Mouse (Mus musculus) embryonic facial prominence, embryonic 14.5 days (tissue): ENCODE data around the gene Gm3233. TPM values are rescaled to one million over a fixed set of nuclear protein-coding genes. Genes with fewer than 3 reads are reported as not detected.
"Not testable (repeated sequence)": the region's sequence is repeated elsewhere in the genome, so short reads cannot be mapped to it uniquely, and the experiment has no call there.

ENCODE experiments used
- ATAC-seq: fragments of 200-750 bp; cut with Nextera tagmentation; 2 replicates; pipeline ENCODE4 v1.8.0; 2017; ENCODE audit warnings: low read depth, moderate number of reproducible peaks, moderate TSS enrichment
- DNase-seq: peaks from one replicate; pipeline ENCODE4 v3.0.0-alpha.2; 2015; ENCODE audit warnings: low spot score
- H3K27ac ChIP-seq: fragments of 300-500 bp; sonication (generic); replicated peaks from 2 replicates; pipeline ENCODE4 v1.5.1; 2014; ENCODE audit warnings: low read depth, mild to moderate bottlenecking, low read length, moderate library complexity
- H3K27me3 ChIP-seq: fragments of 300-500 bp; sonication (generic); replicated peaks from 2 replicates; pipeline ENCODE4 v1.6.1; 2014; ENCODE audit warnings: low read length; ENCODE audit not compliant: control insufficient read depth, insufficient read depth
- H3K36me3 ChIP-seq: fragments of 300-500 bp; sonication (generic); 2 replicates; pipeline ENCODE4 v1.6.1; 2014; ENCODE audit warnings: low read length, mixed read lengths; ENCODE audit not compliant: control insufficient read depth, insufficient read depth
- H3K4me1 ChIP-seq: fragments of 300-500 bp; sonication (generic); 2 replicates; pipeline ENCODE4 v1.6.1; 2014; ENCODE audit warnings: antibody characterized with exemption, low read length; ENCODE audit not compliant: control insufficient read depth, insufficient read depth
- H3K4me2 ChIP-seq: fragments of 300-500 bp; sonication (generic); 2 replicates; pipeline ENCODE4 v1.6.1; 2014; ENCODE audit warnings: low read depth, mild to moderate bottlenecking, low read length, moderate library complexity, mixed read lengths
- H3K4me3 ChIP-seq: fragments of 300-500 bp; sonication (generic); 2 replicates; pipeline ENCODE4 v1.5.1; 2014; ENCODE audit warnings: low read depth, mild to moderate bottlenecking, low read length
- H3K9ac ChIP-seq: fragments of 300-500 bp; sonication (generic); 2 replicates; pipeline ENCODE4 v1.6.1; 2014; ENCODE audit warnings: low read depth, mild to moderate bottlenecking, low read length, moderate library complexity, mixed read lengths
- H3K9me3 ChIP-seq: fragments of 300-500 bp; sonication (generic); 2 replicates; pipeline ENCODE4 v1.6.1; 2016; ENCODE audit warnings: low read length; ENCODE audit not compliant: control insufficient read depth
- WGBS: fragments of 180-500 bp; shearing (Covaris S2); extraction: QIAGEN DNeasy Blood & Tissue Kit; methylation state at CpG from one replicate; pipeline ENCODE4 v1.1.7; 2014; 5-methylcytosine and 5-hydroxymethylcytosine counted together
- polyA plus RNA-seq: library from polyadenylated mRNA; unstranded; fragments of >200 nt; fragmentation: Nextera tagmentation; extraction: Ambion mirVana; gene quantifications from 2 replicates; pipeline ENCODE4 v1.2.1, GENCODE M21; 2014

Gm3233 gene
- polyA plus RNA-seq, 1 experiment from 2014 or later, result not detected

- ATAC-seq, H3K4me1 ChIP-seq, H3K9ac ChIP-seq, DNase-seq, H3K27ac ChIP-seq, H3K4me3 ChIP-seq, H3K27me3 ChIP-seq, H3K36me3 ChIP-seq, H3K9me3 ChIP-seq, H3K4me2 ChIP-seq: not testable (repeated sequence)
- 100% methylated on average over 1 of the region's 3 CpGs for WGBS
Observed at GRCm38 (mm10) chr10:77783396-77783795, 23.9 kb upstream of the Gm3233 start.

GRCm38 (mm10) chr10:77782442-77782841, 23.0 kb upstream of the Gm3233 start, which contains the start of gene Gm3250:
TSS of gene Gm3250 (minus strand) at chr10:77782542.
- H3K9ac ChIP-seq, H3K27ac ChIP-seq, ATAC-seq, H3K36me3 ChIP-seq, H3K4me3 ChIP-seq, DNase-seq, H3K27me3 ChIP-seq, H3K4me2 ChIP-seq, H3K9me3 ChIP-seq, H3K4me1 ChIP-seq: not testable (repeated sequence)
- WGBS, result no CpG with 5 or more reads among the region's 1 CpGs

- no CpG with 5 or more reads among the region's 1 CpGs for WGBS
- ATAC-seq, H3K27ac ChIP-seq: not testable (repeated sequence)
Observed at GRCm38 (mm10) chr10:77776844-77777243, 17.4 kb upstream of the Gm3233 start, which contains the start of gene Gm7138. TSS of gene Gm7138 (minus strand) at chr10:77776944.

GRCm38 (mm10) chr10:77772142-77772541, 12.7 kb upstream of the Gm3233 start:
- WGBS, result 69% methylated on average over 1 of the region's 3 CpGs
- H3K4me2 ChIP-seq, H3K36me3 ChIP-seq: not testable (repeated sequence)

More at GRCm38 (mm10) chr10:77776844-77777243, 17.4 kb upstream of the Gm3233 start, which contains the start of gene Gm7138:
- not testable (repeated sequence) for DNase-seq, H3K36me3 ChIP-seq, H3K4me3 ChIP-seq, H3K9me3 ChIP-seq, H3K9ac ChIP-seq, H3K4me1 ChIP-seq, H3K27me3 ChIP-seq, H3K4me2 ChIP-seq

GRCm38 (mm10) chr10:77771225-77771624, 11.7 kb upstream of the Gm3233 start, which contains the start of gene Gm3238:
TSS of gene Gm3238 (minus strand) at chr10:77771325.
- DNase-seq, H3K4me1 ChIP-seq, H3K4me2 ChIP-seq, H3K9ac ChIP-seq, H3K36me3 ChIP-seq, H3K27me3 ChIP-seq, H3K27ac ChIP-seq, ATAC-seq, H3K4me3 ChIP-seq, H3K9me3 ChIP-seq: not testable (repeated sequence)
- no CpG with 5 or more reads among the region's 1 CpGs for WGBS

More at GRCm38 (mm10) chr10:77772142-77772541, 12.7 kb upstream of the Gm3233 start:
- not testable (repeated sequence) for H3K4me1 ChIP-seq, H3K27ac ChIP-seq, DNase-seq, H3K9me3 ChIP-seq, ATAC-seq, H3K27me3 ChIP-seq, H3K9ac ChIP-seq, H3K4me3 ChIP-seq

- DNase-seq (no peak), ATAC-seq (no peak)
- no peaks in the 10 kb centered on the region for H3K27me3 ChIP-seq
- H3K9ac ChIP-seq, result no peak overlapping the region
- no peak overlapping the region for H3K4me3 ChIP-seq
- H3K36me3 ChIP-seq, result no peaks in the 10 kb centered on the region
- H3K4me1 ChIP-seq, result no peaks in the 10 kb centered on the region
- H3K27ac ChIP-seq, result no peak overlapping the region
- WGBS, result 61% methylated on average over 1 of the region's 1 CpGs
- no peaks in the 10 kb centered on the region for H3K9me3 ChIP-seq
- H3K4me2 ChIP-seq, result no peak overlapping the region
Observed at GRCm38 (mm10) chr10:77769727-77770126, 10.2 kb upstream of the Gm3233 start.

- H3K9me3 ChIP-seq, result no peaks in the 10 kb centered on the region
- no peak for ATAC-seq
- no peak overlapping the region for H3K4me3 ChIP-seq
- no peak overlapping the region for H3K9ac ChIP-seq
- H3K27me3 ChIP-seq, result no peaks in the 10 kb centered on the region
- H3K36me3 ChIP-seq, result no peaks in the 10 kb centered on the region
- no peak for DNase-seq
- no peak overlapping the region for H3K27ac ChIP-seq
- no peak overlapping the region for H3K4me2 ChIP-seq
- no peaks in the 10 kb centered on the region for H3K4me1 ChIP-seq
Observed at GRCm38 (mm10) chr10:77753448-77753847, 6.0 kb downstream of the Gm3233 start.

GRCm38 (mm10) chr10:77752312-77752711, 7.2 kb downstream of the Gm3233 start:
- not testable (repeated sequence) for H3K9me3 ChIP-seq, H3K27me3 ChIP-seq, H3K9ac ChIP-seq, H3K4me1 ChIP-seq, H3K4me2 ChIP-seq, DNase-seq, H3K36me3 ChIP-seq, ATAC-seq, H3K27ac ChIP-seq, H3K4me3 ChIP-seq
- 63% methylated on average over 3 of the region's 3 CpGs for WGBS

GRCm38 (mm10) chr10:77751254-77751653, 8.2 kb downstream of the Gm3233 start, which contains the start of gene Gm9736:
TSS of gene Gm9736 (minus strand) at chr10:77751354.
- not testable (repeated sequence) for H3K9me3 ChIP-seq, H3K27ac ChIP-seq, H3K4me2 ChIP-seq, H3K4me1 ChIP-seq, DNase-seq, ATAC-seq, H3K9ac ChIP-seq, H3K4me3 ChIP-seq, H3K27me3 ChIP-seq, H3K36me3 ChIP-seq
- WGBS, result 60% methylated on average over 1 of the region's 1 CpGs
